Mouse (Mus musculus) kidney, adult 2 months (tissue): ENCODE data around the gene Lpin2. TPM values are rescaled to one million over a fixed set of nuclear protein-coding genes. Genes with fewer than 3 reads are reported as not detected.

ENCODE experiments used
- DNase-seq: peaks from one replicate; pipeline ENCODE4 v3.0.0; 2021
- H3K27ac ChIP-seq: fragments of 200-500 bp; 2 replicates; pipeline ENCODE4 v1.5.1; 2012; ENCODE audit warnings: low read depth, low read length, control low read depth, inconsistent platforms; ENCODE audit not compliant: insufficient read depth
- H3K27me3 ChIP-seq: fragments of 200-500 bp; replicated peaks from 2 replicates; pipeline ENCODE4 v1.6.1; 2012; ENCODE audit warnings: mild to moderate bottlenecking, moderate library complexity, low read length, inconsistent platforms; ENCODE audit not compliant: control insufficient read depth, insufficient read depth
- H3K36me3 ChIP-seq: fragments of 200-500 bp; 2 replicates; pipeline ENCODE4 v1.6.1; 2012; ENCODE audit warnings: mild to moderate bottlenecking, moderate library complexity, low read length, inconsistent platforms; ENCODE audit not compliant: control insufficient read depth, insufficient read depth
- H3K4me1 ChIP-seq: fragments of 200-500 bp; 2 replicates; pipeline ENCODE4 v1.6.1; 2011; ENCODE audit warnings: low read length; ENCODE audit not compliant: control insufficient read depth, insufficient read depth
- H3K4me3 ChIP-seq: fragments of 200-500 bp; 2 replicates; pipeline ENCODE4 v1.5.1; 2011; ENCODE audit warnings: mild to moderate bottlenecking, low read depth, low read length, control low read depth; ENCODE audit not compliant: insufficient read depth
- CTCF ChIP-seq: fragments of 200-500 bp; conservative IDR thresholded peaks from 2 replicates; pipeline ENCODE4 v1.5.1; 2011; ENCODE audit warnings: low read depth, mild to moderate bottlenecking, control low read depth, low read length, moderate library complexity, mixed read lengths; ENCODE audit not compliant: insufficient read depth, insufficient read length
- POLR2A ChIP-seq: fragments of 200-500 bp; IDR thresholded peaks from one replicate; pipeline ENCODE4 v1.6.1; 2011; ENCODE audit warnings: low read depth, low read length, control low read depth
- WGBS: fragments of 180-500 bp; shearing (Covaris S2); methylation state at CpG from one replicate; pipeline ENCODE4 v1.1.7; 2018; 5-methylcytosine and 5-hydroxymethylcytosine counted together
- polyA plus RNA-seq: library from polyadenylated mRNA; depleted of rRNA; stranded (reverse); fragments of >200 nt; gene quantifications from 2 replicates; pipeline ENCODE4 v1.2.3, GENCODE M21; 2012

Lpin2 gene
- polyA plus RNA-seq, 1 experiment: 17.7 TPM

GRCm38 (mm10) chr17:71235229-71235958 lies 53.0 kb downstream of the Lpin2 start:
- Histone ChIP-seq H3K27me3 (no peaks in the 10 kb centered on the region), H3K36me3 (peaks cover 9% of the 10 kb centered on the region), H3K4me3 (no peak overlapping the region), H3K4me1 (no peaks in the 10 kb centered on the region; the same call in 1 of the 2 replicates), H3K27ac (no peak overlapping the region)
- WGBS: 84% methylated on average over 12 of the region's 12 CpGs
- TF ChIP-seq POLR2A (no peak), CTCF (no peak)
- no peak for DNase-seq

GRCm38 (mm10) chr17:71238494-71238893 lies 56.1 kb downstream of the Lpin2 start:
- H3K27ac ChIP-seq: no peak overlapping the region
- DNase-seq: no peak
- no peaks in the 10 kb centered on the region for H3K4me1 ChIP-seq
- no peak for TF ChIP-seq CTCF
- TF ChIP-seq POLR2A: no peak
- peaks cover 4% of the 10 kb centered on the region for H3K36me3 ChIP-seq
- H3K27me3 ChIP-seq: no peaks in the 10 kb centered on the region
- WGBS: 95% methylated on average over 7 of the region's 7 CpGs
- H3K4me3 ChIP-seq: no peak overlapping the region

- Histone ChIP-seq H3K27me3 (no peaks in the 10 kb centered on the region), H3K27ac (no peak overlapping the region), H3K4me3 (no peak overlapping the region), H3K36me3 (peaks cover 5% of the 10 kb centered on the region), H3K4me1 (no peaks in the 10 kb centered on the region)
- WGBS: 87% methylated on average over 9 of the region's 9 CpGs
- no peak for TF ChIP-seq CTCF
- TF ChIP-seq POLR2A: no peak
- no peak for DNase-seq
Measured at GRCm38 (mm10) chr17:71240811-71241210, 58.5 kb downstream of the Lpin2 start.

- Histone ChIP-seq H3K27me3 (no peaks in the 10 kb centered on the region), H3K4me3 (no peak overlapping the region), H3K4me1 (no peaks in the 10 kb centered on the region), H3K36me3 (peaks cover 8% of the 10 kb centered on the region), H3K27ac (no peak overlapping the region)
- WGBS: 93% methylated on average over 7 of the region's 7 CpGs
- no peak for DNase-seq
- no peak for TF ChIP-seq POLR2A
- TF ChIP-seq CTCF: no peak
Measured at GRCm38 (mm10) chr17:71242666-71243065, 60.3 kb downstream of the Lpin2 start.

DNA sequence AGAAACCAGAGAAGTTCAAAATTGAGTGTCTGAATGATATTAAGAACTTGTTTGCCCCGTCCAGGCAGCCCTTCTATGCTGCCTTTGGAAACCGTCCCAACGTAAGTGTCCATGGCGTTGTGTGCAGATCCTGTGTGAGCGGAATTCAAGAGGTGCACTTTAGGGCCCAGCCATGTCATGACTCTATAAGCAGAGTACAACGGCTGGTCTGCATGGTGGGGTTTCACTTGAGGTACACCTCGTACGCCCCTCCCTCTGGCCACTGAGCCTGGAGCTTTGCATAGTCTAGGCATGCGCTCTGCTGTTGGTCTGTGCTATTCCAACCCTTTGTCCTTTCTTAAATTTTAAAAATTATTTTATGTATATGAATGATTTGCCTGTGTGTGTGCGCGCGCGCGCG lies 62.8 kb downstream of the Lpin2 start:
- Histone ChIP-seq H3K36me3 (peaks cover 13% of the 10 kb centered on the region), H3K27ac (no peak overlapping the region), H3K27me3 (no peaks in the 10 kb centered on the region), H3K4me3 (no peak overlapping the region), H3K4me1 (no peaks in the 10 kb centered on the region; the same call in 1 of the 2 replicates)
- TF ChIP-seq CTCF (no peak), POLR2A (no peak)
- 95% methylated on average over 15 of the region's 15 CpGs for WGBS
- DNase-seq: no peak

DNA sequence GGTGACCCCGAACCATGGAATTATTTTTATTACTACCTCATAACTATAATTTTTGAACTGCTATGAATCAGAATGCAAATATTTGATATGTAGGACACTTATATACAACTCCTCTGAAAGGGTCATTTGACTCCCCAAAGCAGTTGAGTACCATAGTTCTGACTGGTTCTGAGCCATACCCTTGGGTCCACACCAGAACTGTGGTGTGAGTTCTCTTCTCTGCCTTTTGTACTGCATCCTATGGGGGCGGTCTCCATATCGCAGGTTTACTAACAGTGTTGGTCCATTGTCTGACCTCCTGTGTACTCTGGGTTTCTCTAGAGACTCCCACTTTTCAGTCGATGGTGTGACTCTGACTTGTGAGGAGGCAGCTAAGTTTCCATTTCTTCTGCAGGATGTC lies 63.7 kb downstream of the Lpin2 start:
- Histone ChIP-seq H3K27me3 (no peaks in the 10 kb centered on the region), H3K4me1 (no peaks in the 10 kb centered on the region; the same call in 1 of the 2 replicates), H3K27ac (no peak overlapping the region), H3K36me3 (peaks cover 13% of the 10 kb centered on the region), H3K4me3 (no peak overlapping the region)
- no peak for TF ChIP-seq POLR2A
- TF ChIP-seq CTCF: no peak
- 89% methylated on average over 4 of the region's 4 CpGs for WGBS
- no peak for DNase-seq

- WGBS: 90% methylated on average over 6 of the region's 6 CpGs
- TF ChIP-seq CTCF (no peak), POLR2A (no peak)
- H3K27me3 ChIP-seq: no peaks in the 10 kb centered on the region
- H3K27ac ChIP-seq: no peak overlapping the region
- no peak overlapping the region for H3K4me3 ChIP-seq
- DNase-seq: no peak
- peaks cover 4% of the 10 kb centered on the region for H3K4me1 ChIP-seq
- peaks cover 9% of the 10 kb centered on the region for H3K36me3 ChIP-seq
Measured at GRCm38 (mm10) chr17:71248963-71249362, 66.6 kb downstream of the Lpin2 start.
